Mouse (Mus musculus) neural tube, embryonic 13.5 days (tissue): Measurements from ENCODE around the gene Cldn17. TPM values are rescaled to one million over a fixed set of nuclear protein-coding genes. Genes with fewer than 3 reads are reported as not detected.

Experiments
- ATAC-seq: fragments of 200-750 bp; cut with Nextera tagmentation; 2 replicates; pipeline ENCODE4 v1.8.0; 2017; ENCODE audit warnings: low read depth, mild to moderate bottlenecking, moderate TSS enrichment, moderate library complexity
- H3K27ac ChIP-seq: fragments of 300-500 bp; sonication (generic); replicated peaks from 2 replicates; pipeline ENCODE4 v1.5.1; 2015; ENCODE audit warnings: moderate library complexity, mild to moderate bottlenecking, inconsistent platforms
- H3K27me3 ChIP-seq: fragments of 300-500 bp; sonication (generic); 2 replicates; pipeline ENCODE4 v1.6.1; 2015; ENCODE audit warnings: mild to moderate bottlenecking, inconsistent platforms
- H3K36me3 ChIP-seq: fragments of 300-500 bp; sonication (generic); 2 replicates; pipeline ENCODE4 v1.6.1; 2015; ENCODE audit warnings: mild to moderate bottlenecking, inconsistent platforms
- H3K4me1 ChIP-seq: fragments of 300-500 bp; sonication (generic); replicated peaks from 2 replicates; pipeline ENCODE4 v1.6.1; 2015; ENCODE audit warnings: inconsistent platforms
- H3K4me2 ChIP-seq: fragments of 300-500 bp; sonication (generic); 2 replicates; pipeline ENCODE4 v1.6.1; 2015; ENCODE audit warnings: inconsistent platforms, mild to moderate bottlenecking, moderate library complexity
- H3K4me3 ChIP-seq: fragments of 300-500 bp; sonication (generic); 2 replicates; pipeline ENCODE4 v1.5.1; 2015; ENCODE audit warnings: mild to moderate bottlenecking, inconsistent platforms
- H3K9ac ChIP-seq: fragments of 300-500 bp; sonication (generic); 2 replicates; pipeline ENCODE4 v1.6.1; 2015; ENCODE audit warnings: moderate library complexity, mild to moderate bottlenecking, inconsistent platforms
- H3K9me3 ChIP-seq: fragments of 300-500 bp; sonication (generic); 2 replicates; pipeline ENCODE4 v1.6.1; 2016; ENCODE audit warnings: inconsistent platforms
- WGBS: fragments of 180-500 bp; shearing (Covaris S2); methylation state at CpG from one replicate; pipeline ENCODE4 v1.1.7; 2015; 5-methylcytosine and 5-hydroxymethylcytosine counted together
- polyA plus RNA-seq: library from polyadenylated mRNA; unstranded; fragments of >200 nt; fragmentation: Nextera tagmentation; extraction: Ambion mirVana; gene quantifications from 2 replicates; pipeline ENCODE4 v1.2.1, GENCODE M21; 2015

Cldn17 gene
- polyA plus RNA-seq = not detected in 2 replicates

GRCm38 (mm10) chr16:88506878-88507277 lies at the start of gene Cldn17:
Cldn17 (minus strand) TSS chr16:88506978.
- 94% methylated on average over 6 of the region's 6 CpGs for WGBS
- H3K4me1 ChIP-seq = no peaks in the 10 kb centered on the region
- ATAC-seq = no peak
- H3K27me3 ChIP-seq = no peaks in the 10 kb centered on the region
- H3K9me3 ChIP-seq = no peaks in the 10 kb centered on the region
- no peak within 1 kb of the TSS for H3K4me2 ChIP-seq
- H3K27ac ChIP-seq = no peak within 1 kb of the TSS
- no peaks in the 10 kb centered on the region for H3K36me3 ChIP-seq
- no peak within 1 kb of the TSS for H3K9ac ChIP-seq
- no peak within 1 kb of the TSS for H3K4me3 ChIP-seq

GRCm38 (mm10) chr16:88542488-88542887 lies 35.7 kb upstream of the Cldn17 start:
- Histone ChIP-seq H3K4me3 (no peak overlapping the region), H3K9ac (no peak overlapping the region), H3K36me3 (no peaks in the 10 kb centered on the region), H3K4me1 (no peaks in the 10 kb centered on the region), H3K4me2 (no peak overlapping the region), H3K27me3 (no peaks in the 10 kb centered on the region), H3K27ac (no peak overlapping the region), H3K9me3 (no peaks in the 10 kb centered on the region)
- ATAC-seq = no peak
- 53% methylated on average over 6 of the region's 6 CpGs for WGBS

- Histone ChIP-seq H3K4me3 (no peak overlapping the region), H3K27me3 (no peaks in the 10 kb centered on the region)
- 59% methylated on average over 3 of the region's 3 CpGs for WGBS
Measured at GRCm38 (mm10) chr16:88539841-88540487, 33.2 kb upstream of the Cldn17 start.

GRCm38 (mm10) chr16:88511348-88511747 lies 4.6 kb upstream of the Cldn17 start:
- Histone ChIP-seq H3K4me3 (no peak overlapping the region), H3K4me2 (no peak overlapping the region), H3K27me3 (no peaks in the 10 kb centered on the region), H3K27ac (no peak overlapping the region), H3K9ac (no peak overlapping the region), H3K4me1 (no peaks in the 10 kb centered on the region), H3K9me3 (no peaks in the 10 kb centered on the region), H3K36me3 (no peaks in the 10 kb centered on the region)
- no peak for ATAC-seq

More at GRCm38 (mm10) chr16:88539841-88540487, 33.2 kb upstream of the Cldn17 start:
- no peaks in the 10 kb centered on the region for H3K36me3 ChIP-seq
- ATAC-seq = no peak
- H3K27ac ChIP-seq = no peak overlapping the region
- H3K9me3 ChIP-seq = no peaks in the 10 kb centered on the region
- H3K4me1 ChIP-seq = no peaks in the 10 kb centered on the region
- H3K9ac ChIP-seq = no peak overlapping the region
- no peak overlapping the region for H3K4me2 ChIP-seq

GRCm38 (mm10) chr16:88508150-88508549 lies 1.4 kb upstream of the Cldn17 start:
- Histone ChIP-seq H3K4me3 (no peak overlapping the region), H3K27ac (no peak overlapping the region), H3K4me1 (no peaks in the 10 kb centered on the region), H3K9ac (no peak overlapping the region), H3K27me3 (no peaks in the 10 kb centered on the region), H3K4me2 (no peak overlapping the region), H3K9me3 (no peaks in the 10 kb centered on the region), H3K36me3 (no peaks in the 10 kb centered on the region)
- no peak for ATAC-seq
- 67% methylated on average over 4 of the region's 4 CpGs for WGBS

- no peaks in the 10 kb centered on the region for H3K4me1 ChIP-seq
- H3K27ac ChIP-seq = no peak overlapping the region
- no peak overlapping the region for H3K4me2 ChIP-seq
- no peak overlapping the region for H3K4me3 ChIP-seq
- 95% methylated on average over 11 of the region's 11 CpGs for WGBS
- H3K9ac ChIP-seq = no peak overlapping the region
- H3K27me3 ChIP-seq = no peaks in the 10 kb centered on the region
- no peaks in the 10 kb centered on the region for H3K9me3 ChIP-seq
- H3K36me3 ChIP-seq = no peaks in the 10 kb centered on the region
- no peak for ATAC-seq
Measured at GRCm38 (mm10) chr16:88506338-88506737, 440 bp downstream of the Cldn17 start.

GRCm38 (mm10) chr16:88488096-88488495 lies 18.7 kb downstream of the Cldn17 start:
- Histone ChIP-seq H3K9ac (no peak overlapping the region), H3K4me3 (no peak overlapping the region), H3K27ac (no peak overlapping the region), H3K9me3 (no peaks in the 10 kb centered on the region), H3K4me1 (no peaks in the 10 kb centered on the region), H3K36me3 (no peaks in the 10 kb centered on the region), H3K4me2 (no peak overlapping the region), H3K27me3 (no peaks in the 10 kb centered on the region)
- no peak for ATAC-seq

- Histone ChIP-seq H3K9ac (no peak overlapping the region), H3K4me2 (no peak overlapping the region), H3K4me3 (no peak overlapping the region), H3K27ac (no peak overlapping the region), H3K9me3 (no peaks in the 10 kb centered on the region), H3K36me3 (no peaks in the 10 kb centered on the region), H3K4me1 (no peaks in the 10 kb centered on the region), H3K27me3 (no peaks in the 10 kb centered on the region)
- ATAC-seq = no peak
- 80% methylated on average over 3 of the region's 3 CpGs for WGBS
Measured at GRCm38 (mm10) chr16:88480011-88480774, 26.6 kb downstream of the Cldn17 start.

GRCm38 (mm10) chr16:88463235-88463634 lies 43.5 kb downstream of the Cldn17 start:
- H3K4me3 ChIP-seq = no peak overlapping the region
- 80% methylated on average over 3 of the region's 3 CpGs for WGBS
- H3K27me3 ChIP-seq = no peaks in the 10 kb centered on the region

More at GRCm38 (mm10) chr16:88463235-88463634, 43.5 kb downstream of the Cldn17 start:
- Histone ChIP-seq H3K4me2 (no peak overlapping the region), H3K9ac (no peak overlapping the region), H3K9me3 (no peaks in the 10 kb centered on the region), H3K4me1 (no peaks in the 10 kb centered on the region), H3K36me3 (no peaks in the 10 kb centered on the region), H3K27ac (no peak overlapping the region)
- no peak for ATAC-seq

Other genes with a start within 250 kb of the Cldn17 start
- 16.4 and 21.5 TPM in 2 replicates for gene Grik1, start 216.7 kb downstream of the Cldn17 start, polyA plus RNA-seq
- gene Cldn8, start 56.2 kb upstream of the Cldn17 start, polyA plus RNA-seq = 0.44 TPM in 1 of 2 replicates, not detected in the other
- gene Krtap24-1, start 105.3 kb upstream of the Cldn17 start, polyA plus RNA-seq = not detected in 2 replicates
- gene 2310079G19Rik, start 120.7 kb upstream of the Cldn17 start, polyA plus RNA-seq = not detected in 2 replicates
- gene Krtap26-1, start 140.8 kb upstream of the Cldn17 start, polyA plus RNA-seq = not detected in 2 replicates
- not detected in 2 replicates for gene Krtap27-1, start 164.7 kb upstream of the Cldn17 start, polyA plus RNA-seq
- not detected in 2 replicates for gene 2310061N02Rik, start 201.0 kb upstream of the Cldn17 start, polyA plus RNA-seq
- not detected in 2 replicates for gene Krtap13-1, start 221.9 kb upstream of the Cldn17 start, polyA plus RNA-seq
- gene Krtap13, start 244.7 kb upstream of the Cldn17 start, polyA plus RNA-seq = not detected in 2 replicates